Mouse (Mus musculus): ENCODE measurements at regions not wholly inside any gene's neighbourhood (a gene's known extent, or its start where the extent isn't known, plus 50 kb on each side); places are given as distances from the start of the nearest gene placed in this dataset.
"Not testable (repeated sequence)": the region's sequence is repeated elsewhere in the genome, so short reads cannot be mapped to it uniquely, and the experiment has no call there.

DNA sequence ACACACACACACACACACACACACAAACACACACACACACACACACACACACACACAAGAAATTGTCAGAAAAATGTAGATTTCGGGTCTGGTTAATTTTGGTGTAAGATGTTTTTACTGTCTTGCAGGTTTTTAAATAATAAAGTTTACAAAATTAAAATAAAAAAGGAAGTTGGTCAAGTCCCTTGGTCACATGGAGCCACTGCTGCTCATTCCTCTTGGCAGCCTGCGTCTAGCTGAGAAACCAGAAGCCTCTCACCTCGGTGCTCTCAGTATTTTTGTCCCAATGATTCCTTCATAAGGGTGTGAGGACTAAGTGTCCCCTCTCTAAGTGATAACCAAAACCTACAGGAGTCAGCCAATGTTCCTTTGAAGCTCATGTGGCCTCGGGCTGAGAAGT, 76.8 kb upstream of the Smg1 start:
- no peak for ATAC-seq (ENCODE audit: insufficient number of reproducible peaks, low FRiP score)
- 58% methylated on average over 4 of the region's 4 CpGs for WGBS
- Histone ChIP-seq H3K9ac (no peak overlapping the region), H3K9me3 (replicated peaks) (no peaks in the 10 kb centered on the region), H3K36me3 (no peaks in the 10 kb centered on the region), H3K4me2 (no peak overlapping the region), H3K27me3 (replicated peaks) (no peaks in the 10 kb centered on the region), H3K4me1 (replicated peaks) (no peaks in the 10 kb centered on the region), H3K4me3 (no peak overlapping the region), H3K27ac (ENCODE audit: poor library complexity, severe bottlenecking) (no peak overlapping the region)

DNA sequence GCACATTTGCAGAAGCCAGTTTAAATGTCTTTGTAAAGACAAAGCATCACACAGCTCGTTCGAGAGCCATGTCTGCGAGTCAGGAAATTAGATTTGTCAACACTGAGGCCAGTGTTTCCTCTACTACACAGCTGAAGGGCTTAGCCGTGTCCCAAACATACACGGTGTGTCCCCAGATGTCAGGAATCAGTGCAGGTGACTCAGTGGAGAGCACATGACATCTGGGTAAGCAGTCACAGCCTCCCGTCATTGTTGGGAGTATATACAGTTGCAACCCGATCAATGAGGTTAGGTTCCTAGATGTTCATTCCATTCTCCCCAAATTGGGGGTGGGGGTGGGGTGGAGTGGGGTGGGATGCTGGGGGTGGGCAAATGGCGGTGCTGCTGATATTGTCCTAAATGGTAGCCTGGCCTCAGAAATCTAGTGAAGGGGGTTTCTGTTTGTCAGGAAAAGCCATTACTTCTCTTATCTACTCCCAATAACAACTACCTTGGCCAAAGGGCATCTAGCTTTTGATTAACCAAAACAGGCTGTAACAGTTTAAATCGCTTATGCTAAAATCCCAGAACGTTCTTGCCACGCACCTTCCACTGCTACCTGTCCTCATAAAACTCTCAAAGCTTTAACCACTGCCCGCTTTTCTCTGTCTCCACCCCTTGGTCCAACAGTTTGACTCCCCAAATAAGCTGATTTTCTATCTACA, 75.1 kb upstream of the Smg1 start:
- Histone ChIP-seq H3K4me1 (replicated peaks) (no peaks in the 10 kb centered on the region), H3K27me3 (replicated peaks) (0 out of 2 replicates have a peak, but pooled peaks cover 5% of the 10 kb centered on the region), H3K27ac (ENCODE audit: poor library complexity, severe bottlenecking) (no peak overlapping the region), H3K4me3 (no peak overlapping the region), H3K4me2 (no peak overlapping the region), H3K9ac (no peak overlapping the region), H3K36me3 (no peaks in the 10 kb centered on the region), H3K9me3 (replicated peaks) (no peaks in the 10 kb centered on the region)
- ATAC-seq (ENCODE audit: insufficient number of reproducible peaks, low FRiP score) = no peak
- WGBS = 56% methylated on average over 12 of the region's 12 CpGs

GRCm38 (mm10) chr7:118314886-118315285, 71.4 kb upstream of the Smg1 start:
- peaks cover 12% of the 10 kb centered on the region; the same call in 1 of the 2 replicates for H3K27me3 ChIP-seq (replicated peaks)
- H3K36me3 ChIP-seq; H3K9ac ChIP-seq; H3K4me2 ChIP-seq; H3K27ac ChIP-seq (ENCODE audit: poor library complexity, severe bottlenecking); ATAC-seq (ENCODE audit: insufficient number of reproducible peaks, low FRiP score); H3K9me3 ChIP-seq (replicated peaks); H3K4me3 ChIP-seq; H3K4me1 ChIP-seq (replicated peaks): not testable (repeated sequence)
- 60% methylated on average over 10 of the region's 10 CpGs for WGBS

GRCm38 (mm10) chr7:118314228-118314658, 70.8 kb upstream of the Smg1 start:
- Histone ChIP-seq H3K9ac (no peak overlapping the region), H3K27ac (ENCODE audit: poor library complexity, severe bottlenecking) (no peak overlapping the region), H3K27me3 (replicated peaks) (peaks cover 12% of the 10 kb centered on the region; the same call in 1 of the 2 replicates), H3K36me3 (no peaks in the 10 kb centered on the region), H3K4me1 (replicated peaks) (no peaks in the 10 kb centered on the region), H3K9me3 (replicated peaks) (no peaks in the 10 kb centered on the region), H3K4me3 (no peak overlapping the region), H3K4me2 (no peak overlapping the region)
- no peak for ATAC-seq (ENCODE audit: insufficient number of reproducible peaks, low FRiP score)
- 76% methylated on average over 8 of the region's 8 CpGs for WGBS

DNA sequence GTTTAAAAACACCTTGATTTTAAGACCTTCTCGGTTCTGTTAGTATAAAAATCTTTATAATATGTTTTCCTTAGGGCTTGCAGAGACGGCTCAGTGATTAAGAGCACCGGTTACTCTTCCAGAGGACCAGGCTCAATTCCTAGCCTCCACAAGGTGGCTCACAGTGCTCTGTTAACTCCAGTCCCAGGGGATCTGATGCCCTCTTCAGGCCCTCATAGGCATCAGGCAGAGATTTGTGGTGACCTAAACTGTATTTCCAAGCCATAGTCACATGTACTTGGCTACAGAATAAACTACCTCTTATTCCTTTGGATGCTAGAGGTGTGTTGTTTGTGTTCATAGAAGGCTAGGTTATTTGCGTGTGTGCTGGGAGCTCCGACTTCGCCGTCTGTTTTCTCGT, 70.3 kb upstream of the Smg1 start:
- Histone ChIP-seq H3K27ac (ENCODE audit: poor library complexity, severe bottlenecking) (no peak overlapping the region), H3K4me1 (replicated peaks) (no peaks in the 10 kb centered on the region), H3K4me3 (no peak overlapping the region), H3K9ac (no peak overlapping the region), H3K9me3 (replicated peaks) (no peaks in the 10 kb centered on the region), H3K36me3 (no peaks in the 10 kb centered on the region), H3K4me2 (no peak overlapping the region), H3K27me3 (replicated peaks) (peaks cover 12% of the 10 kb centered on the region; the same call in 1 of the 2 replicates)
- ATAC-seq (ENCODE audit: insufficient number of reproducible peaks, low FRiP score) = no peak
- 64% methylated on average over 8 of the region's 8 CpGs for WGBS

- Histone ChIP-seq H3K9me3 (replicated peaks) (no peaks in the 10 kb centered on the region), H3K9ac (no peak overlapping the region), H3K4me1 (replicated peaks) (no peaks in the 10 kb centered on the region), H3K27ac (ENCODE audit: poor library complexity, severe bottlenecking) (no peak overlapping the region), H3K27me3 (replicated peaks) (peaks cover 15% of the 10 kb centered on the region; the same call in 1 of the 2 replicates), H3K4me3 (no peak overlapping the region), H3K4me2 (no peak overlapping the region), H3K36me3 (no peaks in the 10 kb centered on the region)
- ATAC-seq (ENCODE audit: insufficient number of reproducible peaks, low FRiP score) = no peak
- 69% methylated on average over 5 of the region's 5 CpGs for WGBS
Measured at GRCm38 (mm10) chr7:118309733-118310132, 66.3 kb upstream of the Smg1 start.

- Histone ChIP-seq H3K36me3 (no peaks in the 10 kb centered on the region), H3K27me3 (replicated peaks) (peaks cover 10% of the 10 kb centered on the region; the same call in 1 of the 2 replicates), H3K4me1 (replicated peaks) (no peaks in the 10 kb centered on the region), H3K4me2 (no peak overlapping the region), H3K9me3 (replicated peaks) (no peaks in the 10 kb centered on the region), H3K9ac (no peak overlapping the region), H3K4me3 (no peak overlapping the region), H3K27ac (ENCODE audit: poor library complexity, severe bottlenecking) (no peak overlapping the region)
- ATAC-seq (ENCODE audit: insufficient number of reproducible peaks, low FRiP score) = no peak
- WGBS = 91% methylated on average over 2 of the region's 2 CpGs
Measured at GRCm38 (mm10) chr7:118308882-118309281, 65.4 kb upstream of the Smg1 start.

DNA sequence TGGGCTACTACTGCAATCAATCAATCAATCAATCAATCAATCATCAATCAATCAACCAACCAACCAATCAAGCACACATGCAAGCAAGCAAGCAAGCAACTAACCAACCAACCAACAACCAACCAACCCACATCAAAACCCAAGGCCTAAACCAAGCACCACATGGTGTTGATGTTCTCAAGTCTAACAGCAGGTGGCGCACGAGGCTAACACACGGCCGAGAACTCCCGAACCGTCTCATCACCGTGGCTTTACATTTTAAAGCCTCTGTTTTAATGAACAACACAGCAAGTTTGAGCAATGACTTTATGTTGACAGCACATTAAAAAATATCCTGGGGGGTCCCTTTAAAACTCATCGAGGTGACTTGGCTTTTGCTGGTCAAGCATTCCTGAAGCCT, 61.3 kb upstream of the Smg1 start:
- Histone ChIP-seq H3K9me3 (replicated peaks) (no peaks in the 10 kb centered on the region), H3K27me3 (replicated peaks) (0 out of 2 replicates have a peak, but pooled peaks cover 6% of the 10 kb centered on the region), H3K4me2 (peak overlapping the region; percentile 41), H3K4me1 (replicated peaks) (no peaks in the 10 kb centered on the region), H3K27ac (ENCODE audit: poor library complexity, severe bottlenecking) (no peak overlapping the region), H3K9ac (no peak overlapping the region), H3K4me3 (no peak overlapping the region), H3K36me3 (no peaks in the 10 kb centered on the region)
- 0 out of 2 replicates have a peak, but pooled peaks have one; percentile 57 for ATAC-seq (ENCODE audit: insufficient number of reproducible peaks, low FRiP score)
- WGBS = 0% methylated on average over 8 of the region's 8 CpGs

- H3K27me3 ChIP-seq (replicated peaks) = 0 out of 2 replicates have a peak, but pooled peaks cover 6% of the 10 kb centered on the region
- H3K9ac ChIP-seq = no peak overlapping the region
- no peaks in the 10 kb centered on the region for H3K9me3 ChIP-seq (replicated peaks)
- ATAC-seq (ENCODE audit: insufficient number of reproducible peaks, low FRiP score) = no peak
- no peak overlapping the region for H3K27ac ChIP-seq (ENCODE audit: poor library complexity, severe bottlenecking)
- no peak overlapping the region for H3K4me2 ChIP-seq
- H3K4me3 ChIP-seq = no peak overlapping the region
- WGBS = 57% methylated on average over 2 of the region's 2 CpGs
- no peaks in the 10 kb centered on the region for H3K36me3 ChIP-seq
- no peaks in the 10 kb centered on the region for H3K4me1 ChIP-seq (replicated peaks)
Measured at GRCm38 (mm10) chr7:118304338-118304737, 60.9 kb upstream of the Smg1 start.

- Histone ChIP-seq H3K4me2 (no peak overlapping the region), H3K4me1 (replicated peaks) (no peaks in the 10 kb centered on the region), H3K27me3 (replicated peaks) (0 out of 2 replicates have a peak, but pooled peaks cover 6% of the 10 kb centered on the region), H3K9me3 (replicated peaks) (no peaks in the 10 kb centered on the region), H3K36me3 (no peaks in the 10 kb centered on the region), H3K9ac (no peak overlapping the region), H3K27ac (ENCODE audit: poor library complexity, severe bottlenecking) (no peak overlapping the region), H3K4me3 (no peak overlapping the region)
- no peak for ATAC-seq (ENCODE audit: insufficient number of reproducible peaks, low FRiP score)
- WGBS = 78% methylated on average over 6 of the region's 6 CpGs
Measured at GRCm38 (mm10) chr7:118303921-118304320, 60.5 kb upstream of the Smg1 start.

DNA sequence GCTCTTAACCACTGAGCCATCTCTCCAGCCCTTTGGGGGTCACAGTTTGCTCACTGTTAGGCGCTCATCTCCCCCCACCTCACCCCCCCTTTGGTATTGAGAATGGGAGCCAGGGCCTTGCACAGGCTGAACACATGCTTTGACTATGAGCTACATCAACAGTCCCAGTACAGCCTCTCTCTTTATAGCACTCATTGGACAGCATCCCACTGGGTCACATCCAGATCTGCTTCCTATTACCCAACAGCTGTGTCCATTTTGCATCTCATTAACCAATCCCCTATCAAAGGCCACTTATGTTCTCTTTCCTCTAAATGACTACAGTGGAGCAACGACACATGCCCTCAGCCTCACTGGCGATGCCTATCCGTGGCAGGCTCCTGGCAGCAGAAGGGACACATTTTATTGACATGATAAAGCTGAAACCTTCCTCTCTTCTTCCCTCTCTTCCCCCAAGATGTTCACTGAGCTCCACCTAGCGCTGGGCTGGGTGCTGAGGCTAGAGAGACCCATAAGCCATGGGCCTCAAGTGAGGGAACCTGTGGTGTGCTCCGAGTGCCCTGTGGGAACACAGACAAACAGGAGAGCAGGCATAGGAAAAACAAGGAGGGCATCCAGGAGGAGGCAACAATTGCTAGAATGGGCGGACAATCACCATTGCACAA, 57.3 kb upstream of the Smg1 start:
- Histone ChIP-seq H3K36me3 (no peaks in the 10 kb centered on the region), H3K4me3 (no peak overlapping the region), H3K9ac (no peak overlapping the region), H3K27ac (ENCODE audit: poor library complexity, severe bottlenecking) (no peak overlapping the region), H3K4me1 (replicated peaks) (no peaks in the 10 kb centered on the region), H3K9me3 (replicated peaks) (no peaks in the 10 kb centered on the region), H3K27me3 (replicated peaks) (0 out of 2 replicates have a peak, but pooled peaks cover 6% of the 10 kb centered on the region), H3K4me2 (no peak overlapping the region)
- ATAC-seq (ENCODE audit: insufficient number of reproducible peaks, low FRiP score) = 0 out of 2 replicates have a peak, but pooled peaks have one; percentile 25
- 65% methylated on average over 7 of the region's 7 CpGs for WGBS
